Mouse (Mus musculus) yolk sac, embryonic 10.5 days (tissue): ENCODE results near the gene Vmn1r20.
"Not testable (repeated sequence)": the region's sequence is repeated elsewhere in the genome, so short reads cannot be mapped to it uniquely, and the experiment has no call there.

Experiments used
- DNase-seq: peaks from one replicate; pipeline ENCODE4 v3.0.0-alpha.2; 2017; ENCODE audit warnings: low spot score

The Vmn1r20 gene

DNA sequence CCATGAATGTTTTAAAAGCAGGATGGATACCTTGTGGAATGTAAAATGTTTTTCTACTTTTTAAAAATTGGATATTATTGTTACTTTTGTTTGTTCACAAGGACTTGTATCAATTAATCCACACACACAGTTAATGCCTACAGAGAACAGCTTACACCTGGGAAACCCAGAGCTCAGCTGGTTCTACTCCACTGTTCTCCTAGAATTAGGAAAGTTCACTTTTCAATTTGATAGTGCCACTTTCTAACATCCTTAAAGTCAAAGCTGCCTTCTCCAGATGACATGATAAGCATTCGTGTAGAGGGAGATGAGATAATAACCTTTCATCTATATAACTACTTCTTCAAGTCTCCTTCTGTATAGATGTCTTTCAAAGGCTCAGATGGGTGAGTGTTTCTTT, at the start of gene Vmn1r20:
TSS of gene Vmn1r20 (plus strand) at position 301 of the 400 bp plus-strand sequence.
- no peak for DNase-seq

DNA sequence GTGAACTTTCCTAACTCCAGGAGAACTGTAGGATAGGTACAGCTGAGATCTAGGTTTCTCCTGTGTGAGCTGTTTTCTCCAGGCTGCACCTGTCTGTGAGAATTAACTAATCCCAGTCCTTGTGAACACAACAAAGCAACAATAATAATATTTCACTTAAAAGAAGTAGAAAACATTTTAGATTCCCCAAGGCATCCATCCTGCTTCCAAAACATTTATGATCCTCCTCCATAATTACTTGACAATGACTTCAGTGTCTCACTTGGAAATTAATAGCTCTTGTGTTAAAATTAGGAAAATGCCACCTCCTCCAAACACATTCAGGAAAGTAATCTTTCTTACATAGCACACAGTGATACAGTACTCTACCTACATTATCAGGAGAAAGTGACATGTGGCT, 33.0 kb upstream of the Vmn1r20 start, which contains the start of gene Vmn1r18:
TSS of gene Vmn1r18 (minus strand) at position 101 of the 400 bp plus-strand sequence.
- DNase-seq, result no peak

DNA sequence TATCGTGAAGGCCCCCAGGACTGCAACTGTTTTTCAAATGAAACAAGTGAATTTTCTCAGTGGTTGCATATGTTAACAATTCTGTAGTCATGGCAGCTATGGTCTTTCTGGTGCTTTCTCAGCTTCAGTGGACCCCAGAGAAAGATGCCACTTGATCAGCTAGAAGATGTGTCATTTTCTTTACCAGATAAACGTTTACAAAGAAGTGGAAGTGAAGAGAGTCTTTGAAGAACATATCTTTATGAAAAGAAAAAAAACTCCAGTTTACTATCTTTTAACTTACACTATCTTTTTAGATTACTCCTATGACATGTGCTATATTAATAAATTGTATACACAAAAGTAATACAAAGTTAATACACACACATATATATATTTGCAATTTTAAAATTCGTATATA, 25.2 kb upstream of the Vmn1r20 start, which contains the start of gene Vmn1r19:
TSS of gene Vmn1r19 (plus strand) at position 301 of the 400 bp plus-strand sequence.
- not testable (repeated sequence) for DNase-seq

DNA sequence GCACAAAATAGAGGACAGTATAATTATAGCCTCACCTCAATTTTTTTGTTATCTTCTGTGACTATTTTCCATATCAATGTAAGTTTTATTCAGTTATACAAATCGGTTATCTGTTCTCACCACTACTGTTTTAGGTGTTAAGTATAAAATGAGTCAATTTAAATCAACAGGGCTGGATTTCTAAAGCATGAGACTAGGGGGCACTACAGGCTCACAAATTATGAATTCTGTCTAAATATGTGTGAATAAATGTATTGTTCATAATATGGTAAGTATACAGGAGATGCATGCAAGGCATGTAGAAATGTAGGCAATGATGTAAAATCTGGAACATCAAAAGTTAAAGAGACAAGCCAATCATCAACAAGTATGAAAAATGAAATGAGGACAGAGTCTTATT, 2.5 kb downstream of the Vmn1r20 start:
- no peak for DNase-seq

DNA sequence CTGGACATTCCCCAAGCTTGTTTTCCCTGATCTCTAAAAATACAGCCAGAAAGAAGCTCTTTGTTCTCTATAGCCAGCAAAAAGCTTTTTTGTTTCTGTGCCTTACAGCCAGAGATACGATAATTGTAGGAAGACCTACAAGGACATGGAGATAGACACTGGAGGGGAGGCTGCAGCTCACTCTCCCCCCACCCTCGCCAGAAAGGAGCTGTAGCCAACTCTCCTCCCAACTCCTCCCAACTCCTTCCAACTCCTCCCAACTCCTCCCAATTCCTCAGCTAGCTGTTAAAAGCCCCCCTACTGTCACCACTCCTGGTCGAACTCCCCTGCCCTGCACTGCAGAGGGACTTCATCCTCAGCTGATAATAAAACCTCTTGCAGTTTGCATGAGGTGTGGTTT, 39.4 kb downstream of the Vmn1r20 start:
- not testable (repeated sequence) for DNase-seq
